Mouse (Mus musculus) cerebellum, adult 11-12 months (tissue): ENCODE data around the gene Rbm26.

Experiments used
- DNase-seq: peaks from one replicate; pipeline ENCODE4 v3.0.0; 2022

The Rbm26 gene

GRCm38 (mm10) chr14:105085332-105085993 lies 91.7 kb downstream of the Rbm26 start:
- DNase-seq: no peak

- no peak for DNase-seq
These were observed 92.3 kb downstream of the Rbm26 start for GRCm38 (mm10) chr14:105084757-105085330.

- DNase-seq: no peak
These were observed 93.0 kb downstream of the Rbm26 start for GRCm38 (mm10) chr14:105084106-105084505.

GRCm38 (mm10) chr14:105074776-105075175 lies 102.4 kb downstream of the Rbm26 start:
- no peak for DNase-seq

- no peak for DNase-seq
These were observed 102.8 kb downstream of the Rbm26 start for GRCm38 (mm10) chr14:105074376-105074775.

- no peak for DNase-seq
These were observed 106.1 kb downstream of the Rbm26 start for GRCm38 (mm10) chr14:105071010-105071509.

GRCm38 (mm10) chr14:105070258-105071009 lies 106.7 kb downstream of the Rbm26 start:
- DNase-seq: no peak

- no peak for DNase-seq
These were observed 109.1 kb downstream of the Rbm26 start for GRCm38 (mm10) chr14:105068060-105068459.

- no peak for DNase-seq
These were observed 112.9 kb downstream of the Rbm26 start for GRCm38 (mm10) chr14:105064243-105064642.

- DNase-seq: no peak
These were observed 115.9 kb downstream of the Rbm26 start for GRCm38 (mm10) chr14:105061230-105061629.

GRCm38 (mm10) chr14:105057934-105058333 lies 119.2 kb downstream of the Rbm26 start:
- DNase-seq: no peak
